Mouse (Mus musculus) heart, postnatal 0 days (tissue): ENCODE measurements around the gene Hist1h3a.

Experiments used
- CTCF ChIP-seq: IDR thresholded peaks from 2 replicates; pipeline ENCODE4 v1.5.1; 2016; ENCODE audit warnings: antibody characterized with exemption, control low read depth, low read depth
- EP300 ChIP-seq: IDR thresholded peaks from 2 replicates; pipeline ENCODE4 v1.6.1; 2016; ENCODE audit warnings: antibody characterized with exemption, low read depth

DNA sequence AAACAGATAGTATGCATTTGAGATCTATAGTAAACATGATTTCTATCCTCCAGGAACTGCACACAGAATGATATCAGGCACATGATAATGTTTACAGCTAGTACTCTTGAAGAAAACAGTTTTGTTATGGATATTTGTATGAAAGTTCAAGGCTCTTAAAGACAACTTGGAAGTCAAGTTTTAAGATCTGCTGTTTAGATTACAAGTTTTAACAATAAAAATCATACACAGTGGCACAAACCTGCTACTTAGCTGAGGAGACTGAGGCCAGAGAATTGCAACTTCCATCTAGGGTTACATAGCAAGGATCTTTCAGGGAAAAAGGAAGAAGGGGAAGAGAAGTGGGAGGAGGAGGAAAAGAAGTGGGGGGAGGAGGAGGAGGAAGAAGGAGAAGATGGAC, 7.2 kb downstream of the Hist1h3a start:
- TF ChIP-seq CTCF (no peak), EP300 (no peak)
